Mouse (Mus musculus) cerebellum, postnatal 10 days (tissue): ENCODE data around the gene Slc39a11.

Source experiments
- DNase-seq, 2 experiments: peaks; one replicate each; pipeline ENCODE4 v3.0.0; 2021; ENCODE audit warnings: mixed read lengths in 2 of 2

Slc39a11 gene

DNA sequence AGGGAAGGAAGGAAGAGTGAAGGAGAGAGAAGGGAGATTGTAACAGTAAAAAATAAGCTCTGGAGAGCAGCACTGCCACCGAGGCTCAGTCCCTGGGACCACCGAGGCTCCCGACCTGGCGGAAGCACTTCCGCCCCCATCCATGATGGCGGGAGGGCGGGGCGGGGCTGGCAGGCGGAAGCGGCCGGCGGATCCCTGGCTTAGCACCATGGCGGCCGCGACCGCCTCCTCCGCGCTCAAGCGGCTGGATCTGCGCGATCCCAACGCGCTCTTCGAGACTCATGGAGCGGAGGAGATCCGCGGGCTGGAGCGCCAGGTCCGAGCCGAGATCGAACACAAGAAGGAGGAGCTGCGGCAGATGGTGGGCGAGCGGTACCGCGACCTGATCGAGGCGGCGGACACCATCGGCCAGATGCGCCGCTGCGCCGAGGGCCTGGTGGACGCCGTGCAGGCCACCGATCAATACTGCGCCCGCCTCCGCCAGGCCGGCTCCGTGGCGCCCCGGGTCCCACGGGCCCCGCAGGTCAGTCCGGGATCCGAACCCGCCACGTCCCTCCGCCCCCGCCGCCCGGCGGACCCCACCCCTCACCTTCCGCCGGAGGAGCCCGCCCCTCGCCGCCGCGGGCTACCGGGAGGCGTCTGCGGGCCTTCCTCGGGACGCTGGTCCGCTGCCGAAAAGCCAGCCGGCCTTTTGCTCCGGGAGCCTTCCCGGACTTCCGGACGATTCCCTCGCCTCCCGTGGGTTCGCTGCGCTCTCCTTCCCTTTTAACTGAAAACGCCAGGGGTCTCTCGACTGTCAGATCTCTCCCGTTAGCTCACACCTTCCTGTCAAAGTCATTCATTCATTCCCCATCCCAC, at the start of gene Slc39a11:
Slc39a11 (minus strand) TSS at position 727 of the 858 bp plus-strand sequence.
- DNase-seq, result peak; percentile 90 to 92

DNA sequence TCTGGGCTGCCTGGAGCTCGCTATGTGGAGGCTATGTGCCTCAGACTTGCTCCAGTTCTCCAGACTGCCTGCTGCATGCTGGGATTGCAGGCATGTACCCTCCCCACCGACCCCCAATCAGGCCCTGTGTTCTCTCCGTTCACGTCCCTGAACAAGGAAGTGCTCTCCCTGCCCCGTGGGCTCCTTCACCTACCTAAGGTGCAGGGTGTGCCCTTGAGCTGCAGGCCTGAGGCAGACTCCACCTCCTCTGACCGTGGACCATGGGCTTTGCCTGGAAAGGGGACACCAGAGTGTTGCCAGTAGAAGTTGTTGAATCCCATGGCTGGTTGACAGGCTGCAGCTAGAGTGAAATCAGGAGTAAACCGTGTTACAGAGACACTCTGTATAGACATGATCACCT, 49.8 kb upstream of the Slc39a11 start:
- no peak for DNase-seq

GRCm38 (mm10) chr11:113698013-113698545, 48.2 kb upstream of the Slc39a11 start:
- no peak for DNase-seq

- no peak for DNase-seq
These were observed 47.7 kb upstream of the Slc39a11 start for GRCm38 (mm10) chr11:113697571-113697970.

DNA sequence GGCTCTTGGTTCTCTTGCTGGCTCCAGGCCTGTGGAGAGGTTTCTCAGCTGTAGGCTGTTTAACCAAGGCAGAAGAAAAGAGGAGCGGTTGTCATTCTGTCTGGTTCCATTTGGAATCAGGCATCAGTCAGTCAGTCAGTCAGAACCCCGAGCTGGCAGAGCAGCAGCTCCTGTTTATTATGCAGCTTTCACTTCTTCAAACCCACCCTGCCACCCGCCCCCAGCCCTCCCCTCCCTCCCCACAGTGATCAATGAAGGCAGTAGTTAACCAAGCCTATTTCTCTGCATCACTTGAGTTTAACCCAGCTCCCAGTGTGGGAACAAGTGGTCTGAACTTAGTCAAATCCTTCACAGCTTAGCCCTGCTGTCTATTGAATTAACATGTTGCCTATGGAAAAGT, 42.0 kb upstream of the Slc39a11 start:
- DNase-seq, result no peak

DNA sequence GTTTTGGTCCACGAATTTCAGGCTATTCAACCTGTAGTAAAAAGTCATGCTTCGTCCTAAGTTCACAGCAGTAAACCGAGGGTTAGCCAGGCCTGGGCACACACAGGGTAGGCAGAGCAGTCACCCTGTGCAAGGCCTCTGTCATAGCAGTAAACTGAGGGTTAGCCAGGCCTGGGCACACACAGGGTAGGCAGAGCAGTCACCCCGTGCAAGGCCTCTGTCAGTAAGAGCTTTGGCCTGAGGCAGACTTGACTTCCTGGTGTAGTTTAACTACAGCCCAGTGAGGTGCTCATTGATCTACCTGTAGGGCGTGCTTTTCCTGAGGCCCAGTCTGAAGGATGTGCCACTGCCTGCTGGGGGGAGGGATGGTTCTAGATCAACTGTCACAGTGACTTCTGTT, 41.4 kb upstream of the Slc39a11 start:
- DNase-seq, result no peak

- DNase-seq, result no peak
These were observed 40.6 kb upstream of the Slc39a11 start for GRCm38 (mm10) chr11:113690506-113690905.

DNA sequence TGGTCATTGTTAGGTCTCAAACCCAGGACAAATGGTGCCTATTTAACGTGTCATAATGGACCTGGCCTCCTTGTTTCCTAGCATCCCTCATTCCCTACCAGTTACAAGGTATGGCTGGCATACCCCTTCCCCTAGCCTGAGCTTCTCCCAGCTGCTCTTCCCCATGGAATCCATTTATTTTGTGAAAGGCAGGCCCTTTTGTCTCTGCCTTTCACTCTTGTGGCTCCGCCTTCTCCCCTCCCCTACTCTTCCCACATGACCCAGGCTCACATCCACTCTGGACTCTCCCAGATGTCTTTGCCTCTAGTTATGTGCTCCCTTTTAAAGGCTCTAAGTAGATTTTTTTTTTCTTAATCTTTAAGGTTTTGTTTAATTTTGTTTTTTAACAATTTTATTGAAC, 37.2 kb upstream of the Slc39a11 start:
- DNase-seq, result no peak

GRCm38 (mm10) chr11:113684707-113685426, 35.0 kb upstream of the Slc39a11 start:
- DNase-seq, result no peak

GRCm38 (mm10) chr11:113683957-113684706, 34.3 kb upstream of the Slc39a11 start, which contains the start of the genes Fam104a and D11Wsu47e:
Fam104a (minus strand) TSS chr11:113684155.
D11Wsu47e (plus strand) TSS chr11:113684412.
- DNase-seq, result peak; percentile 94 to 97

- DNase-seq, result no peak
These were observed 33.7 kb upstream of the Slc39a11 start for GRCm38 (mm10) chr11:113683627-113683956.

- DNase-seq, result peak; percentile 74
These were observed 33.2 kb upstream of the Slc39a11 start for GRCm38 (mm10) chr11:113682897-113683626.

GRCm38 (mm10) chr11:113681979-113682378, 32.1 kb upstream of the Slc39a11 start:
- DNase-seq, result no peak

DNA sequence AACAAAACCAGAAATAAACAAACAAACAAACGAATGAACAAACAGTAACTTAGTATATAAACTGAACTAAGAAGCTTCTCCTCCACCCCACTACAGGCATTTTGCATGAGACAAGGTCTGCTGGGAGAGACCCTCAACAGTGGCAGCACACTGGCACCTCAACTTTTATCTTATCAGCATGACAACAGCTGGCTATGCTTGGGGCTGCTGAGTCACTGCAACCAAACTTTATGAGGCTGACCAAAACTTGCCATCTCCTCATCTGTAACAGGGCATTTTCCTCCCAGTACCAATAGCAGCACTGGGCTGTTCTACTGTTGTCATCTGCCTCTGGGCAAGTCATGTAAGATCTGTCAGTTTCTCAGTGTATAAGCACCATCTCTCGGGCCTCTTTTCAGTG, 31.1 kb upstream of the Slc39a11 start:
- DNase-seq, result no peak

- DNase-seq, result no peak
These were observed 28.5 kb upstream of the Slc39a11 start for GRCm38 (mm10) chr11:113678373-113678772.

GRCm38 (mm10) chr11:113677378-113677777, 27.5 kb upstream of the Slc39a11 start:
- peak; percentile 57 to 61 for DNase-seq

GRCm38 (mm10) chr11:113676847-113677246, 27.0 kb upstream of the Slc39a11 start:
- no peak for DNase-seq

- no peak for DNase-seq
These were observed 24.7 kb upstream of the Slc39a11 start for GRCm38 (mm10) chr11:113674595-113674994.

GRCm38 (mm10) chr11:113673614-113674013, 23.7 kb upstream of the Slc39a11 start:
- DNase-seq, result peak in 1 of 2 experiments; percentile 53

GRCm38 (mm10) chr11:113669711-113670110, 19.8 kb upstream of the Slc39a11 start:
- DNase-seq, result no peak

GRCm38 (mm10) chr11:113668857-113669256, 19.0 kb upstream of the Slc39a11 start:
- DNase-seq, result no peak

GRCm38 (mm10) chr11:113667704-113668103, 17.8 kb upstream of the Slc39a11 start:
- DNase-seq, result no peak
